Mouse (Mus musculus) liver, embryonic 15.5 days (tissue): ENCODE measurements at regions not wholly inside any gene's neighbourhood (a gene's known extent, or its start where the extent isn't known, plus 50 kb on each side); places are given as distances from the start of the nearest gene placed in this dataset.

Experiments used
- ATAC-seq: fragments of 200-750 bp; cut with Nextera tagmentation; 2 replicates; pipeline ENCODE4 v1.8.0; 2017; ENCODE audit warnings: moderate number of reproducible peaks, mild to moderate bottlenecking, moderate library complexity; ENCODE audit not compliant: insufficient read depth
- H3K27ac ChIP-seq: fragments of 300-500 bp; sonication (generic); replicated peaks from 2 replicates; pipeline ENCODE4 v1.5.1; 2015; ENCODE audit warnings: mild to moderate bottlenecking, inconsistent platforms
- H3K27me3 ChIP-seq: fragments of 300-500 bp; sonication (generic); 2 replicates; pipeline ENCODE4 v1.6.1; 2015; ENCODE audit warnings: mild to moderate bottlenecking, inconsistent platforms
- H3K36me3 ChIP-seq: fragments of 300-500 bp; sonication (generic); replicated peaks from 2 replicates; pipeline ENCODE4 v1.6.1; 2015; ENCODE audit warnings: moderate library complexity, mild to moderate bottlenecking, inconsistent platforms
- H3K4me1 ChIP-seq: fragments of 300-500 bp; sonication (generic); replicated peaks from 2 replicates; pipeline ENCODE4 v1.6.1; 2015; ENCODE audit warnings: inconsistent platforms
- H3K4me2 ChIP-seq: fragments of 300-500 bp; sonication (generic); 2 replicates; pipeline ENCODE4 v1.6.1; 2015; ENCODE audit warnings: moderate library complexity, mild to moderate bottlenecking, inconsistent platforms
- H3K4me3 ChIP-seq: fragments of 300-500 bp; sonication (generic); replicated peaks from 2 replicates; pipeline ENCODE4 v1.5.1; 2015; ENCODE audit warnings: mild to moderate bottlenecking, inconsistent platforms
- H3K9ac ChIP-seq: fragments of 300-500 bp; sonication (generic); 2 replicates; pipeline ENCODE4 v1.6.1; 2015; ENCODE audit warnings: moderate library complexity, mild to moderate bottlenecking, inconsistent platforms
- H3K9me3 ChIP-seq: fragments of 300-500 bp; sonication (generic); replicated peaks from 2 replicates; pipeline ENCODE4 v1.6.1; 2016; ENCODE audit warnings: inconsistent platforms
- WGBS: fragments of 180-500 bp; shearing (Covaris S2); methylation state at CpG from one replicate; pipeline ENCODE4 v1.1.7; 2015; ENCODE audit warnings: mixed read lengths; ENCODE audit not compliant: insufficient replicate concordance; 5-methylcytosine and 5-hydroxymethylcytosine counted together

DNA sequence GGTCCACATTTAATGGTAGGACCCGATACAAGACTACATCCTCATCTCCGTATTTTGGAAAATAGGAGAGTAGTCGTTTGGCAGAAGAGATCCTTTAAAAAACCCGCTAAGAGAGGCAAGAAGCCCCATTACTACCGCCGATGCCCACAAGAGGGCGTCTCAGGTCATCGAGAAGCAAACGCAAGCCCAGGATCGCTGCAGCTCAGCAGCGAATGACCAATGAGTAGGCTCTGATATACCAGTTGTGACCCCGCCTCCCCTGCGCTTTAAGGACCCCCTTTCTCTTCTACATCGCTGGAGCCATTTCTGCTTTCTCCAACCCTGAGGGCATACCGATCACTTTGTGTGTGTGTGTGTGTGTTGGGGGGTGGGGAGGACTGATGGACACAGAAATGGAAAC lies 185.0 kb upstream of the Zfp618 start:
- H3K27ac ChIP-seq = no peak overlapping the region
- H3K27me3 ChIP-seq = peaks cover 4% of the 10 kb centered on the region; the same call in 1 of the 2 replicates
- no peaks in the 10 kb centered on the region for H3K9me3 ChIP-seq
- 1% methylated on average over 15 of the region's 15 CpGs for WGBS
- peak overlapping the region; percentile 21; the same call in 1 of the 2 replicates for H3K4me3 ChIP-seq
- peak overlapping the region; percentile 53 for H3K4me2 ChIP-seq
- H3K36me3 ChIP-seq = no peaks in the 10 kb centered on the region
- H3K4me1 ChIP-seq = no peaks in the 10 kb centered on the region
- no peak overlapping the region for H3K9ac ChIP-seq
- no peak for ATAC-seq

DNA sequence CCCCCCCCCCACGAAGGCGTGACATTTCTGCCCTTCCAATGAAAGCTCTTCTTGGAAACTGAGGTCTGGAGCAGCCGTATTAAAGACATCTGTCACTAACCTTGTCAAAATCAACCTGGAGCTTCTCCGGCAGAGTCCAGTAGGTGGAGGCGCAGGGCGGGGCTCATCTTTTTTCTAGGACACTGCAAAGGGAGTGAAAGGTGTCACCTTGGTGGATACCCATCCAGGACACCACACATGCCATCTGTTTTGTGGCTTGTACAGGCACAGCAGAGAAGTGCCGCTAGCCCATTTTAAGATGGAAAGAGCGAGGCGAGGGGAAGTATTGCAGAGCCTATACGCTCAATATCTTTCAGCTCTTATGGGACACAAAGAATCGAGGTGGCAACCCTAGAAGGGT lies 184.5 kb upstream of the Zfp618 start:
- 42% methylated on average over 11 of the region's 11 CpGs for WGBS
- no peak overlapping the region for H3K9ac ChIP-seq
- peak overlapping the region; percentile 21; the same call in 1 of the 2 replicates for H3K4me3 ChIP-seq
- H3K9me3 ChIP-seq = no peaks in the 10 kb centered on the region
- no peak overlapping the region for H3K27ac ChIP-seq
- ATAC-seq = no peak
- no peaks in the 10 kb centered on the region for H3K4me1 ChIP-seq
- H3K27me3 ChIP-seq = peaks cover 4% of the 10 kb centered on the region; the same call in 1 of the 2 replicates
- H3K36me3 ChIP-seq = no peaks in the 10 kb centered on the region
- H3K4me2 ChIP-seq = peak overlapping the region; percentile 53

DNA sequence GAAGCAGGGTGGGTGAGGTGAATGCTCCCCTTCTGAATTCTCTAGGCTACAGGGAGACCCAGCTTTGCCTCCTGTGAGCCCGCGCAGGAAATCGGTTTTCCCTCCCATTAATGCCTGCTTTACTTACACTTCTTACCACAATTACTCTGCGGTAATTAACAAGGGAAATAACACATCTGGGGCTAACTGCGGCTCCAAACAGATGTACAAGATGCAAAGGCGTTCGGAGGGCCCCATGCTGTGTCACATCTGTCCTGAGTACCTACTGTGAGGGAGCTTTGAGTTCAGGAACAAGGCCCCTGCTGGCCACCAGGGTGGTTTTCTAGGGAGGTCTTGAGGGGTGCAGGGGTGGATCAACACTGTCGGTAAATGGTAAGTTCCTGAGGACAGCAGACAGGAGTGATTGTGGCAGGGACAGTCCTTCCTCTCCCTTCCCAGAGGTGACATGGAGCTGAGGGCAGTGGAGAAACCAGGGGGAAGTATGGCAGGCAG lies 184.0 kb upstream of the Zfp618 start:
- peaks cover 4% of the 10 kb centered on the region; the same call in 1 of the 2 replicates for H3K27me3 ChIP-seq
- no peaks in the 10 kb centered on the region for H3K36me3 ChIP-seq
- 33% methylated on average over 8 of the region's 8 CpGs for WGBS
- no peaks in the 10 kb centered on the region for H3K4me1 ChIP-seq
- no peak overlapping the region for H3K9ac ChIP-seq
- ATAC-seq = no peak
- H3K9me3 ChIP-seq = no peaks in the 10 kb centered on the region
- no peak overlapping the region for H3K27ac ChIP-seq
- no peak overlapping the region for H3K4me3 ChIP-seq
- H3K4me2 ChIP-seq = no peak overlapping the region

DNA sequence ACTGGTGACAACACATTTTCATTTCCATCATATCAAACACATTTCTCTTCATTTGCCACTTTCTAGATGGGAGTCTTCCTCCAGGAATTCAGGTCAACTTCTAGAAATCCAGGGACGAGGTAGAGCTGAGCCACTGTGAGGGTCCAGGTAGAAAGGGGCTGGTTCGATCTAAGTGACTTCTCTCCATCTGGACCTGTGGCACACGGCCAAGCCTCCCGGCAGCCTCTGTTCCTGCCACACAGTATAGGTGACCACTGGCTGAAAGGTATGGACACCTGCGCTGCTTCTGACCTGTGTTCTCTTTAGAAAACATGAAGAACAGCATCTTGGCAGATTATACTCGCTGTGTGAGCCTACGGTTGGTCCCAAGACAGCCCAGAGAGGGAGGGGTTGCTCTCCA lies 179.7 kb upstream of the Zfp618 start:
- H3K4me3 ChIP-seq = no peak overlapping the region
- H3K36me3 ChIP-seq = no peaks in the 10 kb centered on the region
- H3K4me2 ChIP-seq = no peak overlapping the region
- no peaks in the 10 kb centered on the region for H3K9me3 ChIP-seq
- ATAC-seq = no peak
- peaks cover 4% of the 10 kb centered on the region; the same call in 1 of the 2 replicates for H3K27me3 ChIP-seq
- no peak overlapping the region for H3K27ac ChIP-seq
- 73% methylated on average over 7 of the region's 7 CpGs for WGBS
- H3K4me1 ChIP-seq = no peaks in the 10 kb centered on the region
- no peak overlapping the region for H3K9ac ChIP-seq

DNA sequence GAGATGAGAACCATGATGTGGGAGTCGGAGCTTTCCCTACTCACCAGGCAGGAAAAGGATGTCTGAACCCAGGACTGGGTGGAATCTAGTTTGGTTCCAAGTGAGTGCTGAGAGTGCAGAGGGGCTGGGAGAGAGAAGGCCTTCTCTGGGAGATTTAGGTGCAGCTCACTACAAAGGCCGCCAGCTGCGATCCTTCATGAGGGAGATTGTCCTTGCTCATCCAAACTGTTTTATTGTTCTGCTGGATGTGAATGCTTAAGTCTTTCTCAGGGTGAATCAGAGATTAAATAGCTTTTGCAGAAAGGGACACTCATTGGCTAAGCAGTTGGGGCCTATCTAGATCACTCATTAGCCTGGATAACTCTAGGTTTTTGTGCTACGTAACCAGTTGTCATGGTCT lies 175.7 kb upstream of the Zfp618 start:
- no peak overlapping the region for H3K4me3 ChIP-seq
- no peaks in the 10 kb centered on the region for H3K4me1 ChIP-seq
- no peaks in the 10 kb centered on the region for H3K9me3 ChIP-seq
- H3K4me2 ChIP-seq = no peak overlapping the region
- H3K27ac ChIP-seq = no peak overlapping the region
- no peak overlapping the region for H3K9ac ChIP-seq
- H3K27me3 ChIP-seq = no peaks in the 10 kb centered on the region
- ATAC-seq = no peak
- no peaks in the 10 kb centered on the region for H3K36me3 ChIP-seq
- 80% methylated on average over 4 of the region's 4 CpGs for WGBS

DNA sequence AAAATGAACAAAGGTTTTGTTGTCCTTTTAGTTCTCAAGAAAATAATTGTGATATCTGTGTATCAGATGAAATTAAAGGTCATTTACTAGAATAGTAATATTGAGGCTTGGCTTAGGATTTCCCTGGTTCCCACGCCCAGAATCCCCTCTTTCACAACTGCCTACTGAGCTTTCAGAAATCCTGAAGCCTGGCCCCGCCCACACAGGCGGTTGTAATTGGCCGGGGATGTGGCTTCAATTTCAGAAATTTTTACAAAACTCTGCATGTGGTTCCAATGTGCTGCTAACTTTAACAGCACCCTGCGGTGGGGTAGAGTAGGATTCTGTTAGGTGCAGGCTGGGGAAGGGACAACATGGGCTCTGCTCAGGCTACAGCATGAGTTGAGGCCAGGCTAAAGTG lies 171.8 kb upstream of the Zfp618 start:
- Histone ChIP-seq H3K4me1 (no peaks in the 10 kb centered on the region), H3K4me3 (no peak overlapping the region), H3K36me3 (no peaks in the 10 kb centered on the region), H3K27me3 (no peaks in the 10 kb centered on the region), H3K9me3 (no peaks in the 10 kb centered on the region), H3K27ac (no peak overlapping the region), H3K4me2 (no peak overlapping the region), H3K9ac (no peak overlapping the region)
- ATAC-seq = no peak
- WGBS = 45% methylated on average over 5 of the region's 5 CpGs

DNA sequence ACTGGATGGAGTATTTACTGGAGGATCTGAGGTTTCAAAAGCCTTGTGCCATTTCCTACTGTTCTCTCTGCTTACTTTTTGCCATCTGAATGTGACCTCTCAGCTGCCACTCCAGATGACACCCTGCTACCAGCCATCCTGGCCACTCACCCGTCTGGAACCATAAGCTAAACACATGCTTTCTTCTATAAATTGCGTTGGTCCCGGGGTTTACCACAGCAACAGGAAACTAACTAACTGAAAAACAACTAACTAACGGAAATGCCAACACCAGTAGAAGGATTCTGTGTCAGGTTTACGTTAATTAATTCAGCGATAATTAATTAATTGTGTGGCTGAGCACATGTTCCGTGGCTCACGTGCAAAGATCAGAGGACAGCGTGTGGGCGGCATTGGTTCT lies 169.8 kb upstream of the Zfp618 start:
- Histone ChIP-seq H3K27ac (no peak overlapping the region), H3K27me3 (no peaks in the 10 kb centered on the region), H3K4me2 (no peak overlapping the region), H3K4me3 (no peak overlapping the region), H3K9me3 (no peaks in the 10 kb centered on the region), H3K4me1 (no peaks in the 10 kb centered on the region), H3K36me3 (no peaks in the 10 kb centered on the region), H3K9ac (no peak overlapping the region)
- WGBS = 55% methylated on average over 10 of the region's 10 CpGs
- no peak for ATAC-seq

DNA sequence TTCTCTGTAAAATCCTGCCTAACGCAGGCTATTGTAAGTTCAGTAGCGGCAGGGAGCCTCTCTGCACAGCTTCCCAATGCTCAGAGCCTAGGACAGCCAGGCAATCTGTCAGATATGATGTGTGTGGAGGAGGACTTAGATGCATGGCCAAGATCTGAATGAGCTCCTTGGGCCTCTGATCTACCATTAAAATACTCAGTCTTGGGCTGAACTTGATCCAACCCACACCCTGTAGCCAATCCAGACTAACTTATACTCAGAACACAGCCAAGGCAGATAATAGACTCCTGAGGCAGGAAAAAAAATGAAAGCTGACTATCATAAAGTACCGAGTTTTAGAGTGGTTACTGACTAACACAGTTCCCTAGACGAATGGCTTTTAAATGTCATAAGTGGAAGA lies 165.4 kb upstream of the Zfp618 start:
- H3K27me3 ChIP-seq = no peaks in the 10 kb centered on the region
- no peaks in the 10 kb centered on the region for H3K4me1 ChIP-seq
- H3K9ac ChIP-seq = no peak overlapping the region
- 66% methylated on average over 4 of the region's 4 CpGs for WGBS
- H3K4me3 ChIP-seq = no peak overlapping the region
- no peaks in the 10 kb centered on the region for H3K9me3 ChIP-seq
- no peak overlapping the region for H3K4me2 ChIP-seq
- H3K36me3 ChIP-seq = no peaks in the 10 kb centered on the region
- no peak overlapping the region for H3K27ac ChIP-seq
- ATAC-seq = no peak

DNA sequence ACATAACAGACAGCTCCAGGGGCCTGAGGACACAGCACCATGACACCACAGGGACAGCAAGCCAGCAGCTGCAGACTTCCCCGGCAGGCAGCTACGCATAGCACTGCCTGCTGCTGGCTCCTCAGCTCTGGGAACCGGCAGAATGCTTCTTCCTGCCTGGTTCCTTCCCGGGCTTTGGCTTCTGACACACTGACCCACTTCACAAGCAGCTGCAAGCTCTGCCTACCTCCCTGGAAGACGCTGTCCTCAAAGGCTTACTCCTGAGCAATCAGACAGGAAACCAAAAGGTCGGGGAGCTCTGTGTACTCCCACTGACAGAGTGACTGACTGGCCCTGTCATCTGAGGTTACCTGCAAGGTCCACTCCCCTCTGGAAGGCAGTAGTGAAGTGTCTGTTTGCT lies 159.5 kb upstream of the Zfp618 start:
- Histone ChIP-seq H3K9me3 (no peaks in the 10 kb centered on the region), H3K4me3 (no peak overlapping the region), H3K9ac (no peak overlapping the region), H3K4me1 (no peaks in the 10 kb centered on the region), H3K36me3 (no peaks in the 10 kb centered on the region), H3K27ac (no peak overlapping the region), H3K4me2 (no peak overlapping the region), H3K27me3 (no peaks in the 10 kb centered on the region)
- no peak for ATAC-seq
- WGBS = 3% methylated on average over 6 of the region's 6 CpGs

DNA sequence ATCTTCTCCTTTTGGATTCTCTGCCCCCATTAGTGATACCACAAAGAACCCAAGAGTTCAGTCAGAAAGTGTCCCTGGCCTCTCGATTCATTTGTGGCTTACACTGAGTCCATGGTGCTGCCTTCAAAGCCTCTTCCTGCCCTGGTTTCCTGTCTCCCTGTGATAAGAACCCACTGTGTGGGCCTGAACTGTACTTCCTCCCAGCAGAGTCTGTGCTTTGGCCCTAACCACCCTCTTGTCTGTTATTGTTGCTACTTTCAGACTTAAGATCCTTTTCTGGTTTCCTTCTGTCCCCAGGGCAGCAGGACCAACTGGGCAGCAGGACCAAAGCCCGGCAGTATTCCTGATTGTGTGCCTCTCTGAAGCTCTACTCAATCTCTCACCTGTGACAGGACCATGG lies 158.6 kb upstream of the Zfp618 start:
- H3K4me3 ChIP-seq = no peak overlapping the region
- no peaks in the 10 kb centered on the region for H3K4me1 ChIP-seq
- no peak overlapping the region for H3K4me2 ChIP-seq
- no peaks in the 10 kb centered on the region for H3K27me3 ChIP-seq
- no peaks in the 10 kb centered on the region for H3K9me3 ChIP-seq
- no peak overlapping the region for H3K27ac ChIP-seq
- no peak overlapping the region for H3K9ac ChIP-seq
- H3K36me3 ChIP-seq = no peaks in the 10 kb centered on the region
- 6% methylated on average over 2 of the region's 2 CpGs for WGBS
- ATAC-seq = no peak

DNA sequence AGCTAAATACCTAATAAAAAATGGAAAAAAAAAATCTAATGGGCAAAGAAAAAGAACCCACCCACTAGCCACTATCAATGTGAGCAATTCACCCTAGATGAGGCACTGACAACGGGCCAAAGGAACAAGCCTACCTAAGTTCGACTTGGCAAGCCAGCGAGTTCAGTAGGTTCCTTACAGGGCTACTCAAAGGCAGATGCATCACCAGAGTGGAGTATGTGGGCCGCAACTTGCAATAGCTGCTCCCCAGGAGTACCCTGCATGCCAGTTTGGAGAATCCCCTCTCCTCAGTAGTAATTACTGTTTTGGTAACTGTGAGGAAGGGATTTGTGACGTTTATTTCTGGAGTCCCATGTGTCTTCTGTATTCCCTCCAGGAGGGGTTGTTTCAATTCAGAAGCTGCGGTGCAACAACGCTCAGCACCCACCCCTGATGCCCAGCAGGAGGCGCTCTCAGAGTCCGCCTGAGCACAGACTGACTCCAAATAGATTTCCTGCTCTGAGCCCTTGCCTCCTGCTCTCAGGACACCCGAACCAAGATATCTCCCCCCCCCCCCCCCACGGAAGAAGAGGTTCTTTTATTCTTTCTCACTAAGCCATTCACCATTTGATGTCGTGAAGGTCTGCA lies 157.3 kb upstream of the Zfp618 start:
- no peak for ATAC-seq
- no peaks in the 10 kb centered on the region for H3K4me1 ChIP-seq
- H3K4me3 ChIP-seq = no peak overlapping the region
- H3K27ac ChIP-seq = no peak overlapping the region
- no peak overlapping the region for H3K9ac ChIP-seq
- H3K27me3 ChIP-seq = no peaks in the 10 kb centered on the region
- no peaks in the 10 kb centered on the region for H3K36me3 ChIP-seq
- no peak overlapping the region for H3K4me2 ChIP-seq
- WGBS = 55% methylated on average over 12 of the region's 12 CpGs
- no peaks in the 10 kb centered on the region for H3K9me3 ChIP-seq

DNA sequence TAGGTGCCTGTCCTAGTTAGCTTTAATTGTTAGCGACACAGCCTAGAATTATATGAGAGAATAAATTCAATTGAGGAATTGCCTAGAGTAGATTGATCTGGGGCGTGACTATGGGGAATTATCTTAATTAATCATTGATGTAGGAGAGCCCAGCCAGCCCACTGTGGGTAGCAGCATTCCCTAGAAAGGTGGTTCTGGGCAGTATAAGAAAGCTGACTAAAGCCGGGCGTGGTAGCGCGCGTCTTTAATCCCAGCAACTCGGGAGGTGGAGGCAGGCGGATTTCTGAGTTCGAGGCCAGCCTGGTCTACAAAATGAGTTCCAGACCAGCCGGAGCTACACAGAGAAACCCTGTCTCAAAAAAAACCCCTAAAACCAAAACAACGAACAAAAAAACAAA lies 156.8 kb upstream of the Zfp618 start:
- no peak for ATAC-seq
- Histone ChIP-seq H3K4me3 (no peak overlapping the region), H3K27me3 (no peaks in the 10 kb centered on the region), H3K9ac (no peak overlapping the region), H3K27ac (no peak overlapping the region), H3K36me3 (no peaks in the 10 kb centered on the region), H3K4me1 (no peaks in the 10 kb centered on the region), H3K9me3 (no peaks in the 10 kb centered on the region), H3K4me2 (no peak overlapping the region)
- WGBS = 78% methylated on average over 12 of the region's 12 CpGs
